Mouse (Mus musculus) limb, embryonic 14.5 days (tissue): ENCODE results near the gene Rab3b. TPM values are rescaled to one million over a fixed set of nuclear protein-coding genes. Genes with fewer than 3 reads are reported as not detected.
A peak's percentile ranks its signal among the peaks of the same experiment; 100 is the strongest.

Experiments used
- ATAC-seq: fragments of 200-750 bp; cut with Nextera tagmentation; 2 replicates; pipeline ENCODE4 v1.8.0; 2017; ENCODE audit warnings: low read depth, moderate number of reproducible peaks, moderate TSS enrichment; ENCODE audit not compliant: low FRiP score
- DNase-seq: peaks from one replicate; pipeline ENCODE4 v3.0.0-alpha.2; 2015; ENCODE audit warnings: low spot score
- H3K27ac ChIP-seq: fragments of 300-500 bp; sonication (generic); replicated peaks from 2 replicates; pipeline ENCODE4 v1.5.1; 2014; ENCODE audit warnings: low read depth, mild to moderate bottlenecking, low read length, moderate library complexity, mixed read lengths
- H3K27me3 ChIP-seq: fragments of 300-500 bp; sonication (generic); 2 replicates; pipeline ENCODE4 v1.6.1; 2014; ENCODE audit warnings: low read length, mixed read lengths; ENCODE audit not compliant: control insufficient read depth, insufficient read depth
- H3K36me3 ChIP-seq: fragments of 300-500 bp; sonication (generic); 2 replicates; pipeline ENCODE4 v1.6.1; 2014; ENCODE audit warnings: mild to moderate bottlenecking, low read length, moderate library complexity, mixed read lengths; ENCODE audit not compliant: control insufficient read depth, insufficient read depth
- H3K4me1 ChIP-seq: fragments of 300-500 bp; sonication (generic); 2 replicates; pipeline ENCODE4 v1.6.1; 2014; ENCODE audit warnings: antibody characterized with exemption, low read length, mixed read lengths; ENCODE audit not compliant: control insufficient read depth, insufficient read depth
- H3K4me2 ChIP-seq: fragments of 300-500 bp; sonication (generic); replicated peaks from 2 replicates; pipeline ENCODE4 v1.6.1; 2014; ENCODE audit warnings: low read depth, mild to moderate bottlenecking, low read length, moderate library complexity; ENCODE audit not compliant: severe bottlenecking
- H3K4me3 ChIP-seq: fragments of 300-500 bp; sonication (generic); replicated peaks from 2 replicates; pipeline ENCODE4 v1.5.1; 2014; ENCODE audit warnings: low read length
- H3K9ac ChIP-seq: fragments of 300-500 bp; sonication (generic); 2 replicates; pipeline ENCODE4 v1.6.1; 2014; ENCODE audit warnings: mild to moderate bottlenecking, low read depth, low read length, moderate library complexity; ENCODE audit not compliant: severe bottlenecking
- H3K9me3 ChIP-seq: fragments of 300-500 bp; sonication (generic); 2 replicates; pipeline ENCODE4 v1.6.1; 2016; ENCODE audit warnings: low read length; ENCODE audit not compliant: control insufficient read depth
- POLR2A ChIP-seq: fragments of 200-500 bp; IDR thresholded peaks from 2 replicates; pipeline ENCODE4 v1.8.0; 2012; ENCODE audit warnings: inconsistent platforms, mild to moderate bottlenecking, moderate library complexity, borderline replicate concordance; ENCODE audit not compliant: insufficient read depth, insufficient read length; ENCODE audit errors: extremely low read depth
- WGBS: fragments of 180-500 bp; shearing (Covaris S2); extraction: QIAGEN DNeasy Blood & Tissue Kit; methylation state at CpG from one replicate; pipeline ENCODE4 v1.1.7; 2014; 5-methylcytosine and 5-hydroxymethylcytosine counted together
- polyA plus RNA-seq, 2 experiments: library from polyadenylated mRNA; depleted of rRNA in 1 of 2; stranded (reverse) in 1 of 2; unstranded in 1 of 2; fragments of >200 nt; fragmentation: Nextera tagmentation in 1 of 2; extraction: Ambion mirVana in 1 of 2; gene quantifications; 2 replicates each; pipeline versions ENCODE4 v1.2.1 to v1.2.3; 2012 to 2014

Gene Rab3b
- polyA plus RNA-seq, 2 experiments, result 9.8 to 15.0 TPM

DNA sequence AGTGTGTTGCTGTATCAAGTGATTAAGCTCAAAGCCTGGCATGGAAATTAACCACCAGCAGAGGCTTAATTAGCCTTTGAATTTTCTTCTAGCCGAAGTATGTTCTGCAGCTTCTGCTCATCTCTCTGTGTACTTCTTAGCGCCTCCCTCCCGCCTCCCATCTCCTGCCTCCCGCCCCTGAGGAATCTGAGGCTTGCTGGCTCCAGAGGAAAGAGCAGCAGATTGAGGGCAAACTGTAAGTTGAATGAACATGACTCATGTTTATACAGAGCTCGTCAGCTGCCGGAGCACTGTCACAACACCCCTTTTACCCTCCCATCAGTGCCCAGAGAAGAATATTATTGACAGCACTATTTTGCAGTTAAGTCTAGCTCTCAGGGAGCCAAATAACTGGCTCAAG is 27.0 kb downstream of the Rab3b start:
- H3K27ac ChIP-seq, result no peak overlapping the region
- no peaks in the 10 kb centered on the region for H3K36me3 ChIP-seq
- H3K4me2 ChIP-seq, result no peak overlapping the region
- H3K4me1 ChIP-seq, result no peaks in the 10 kb centered on the region
- WGBS, result 39% methylated on average over 6 of the region's 6 CpGs
- H3K9me3 ChIP-seq, result no peaks in the 10 kb centered on the region
- TF ChIP-seq POLR2A, result no peak
- no peaks in the 10 kb centered on the region for H3K27me3 ChIP-seq
- H3K4me3 ChIP-seq, result no peak overlapping the region
- no peak overlapping the region for H3K9ac ChIP-seq
- no peak for DNase-seq
- no peak for ATAC-seq

DNA sequence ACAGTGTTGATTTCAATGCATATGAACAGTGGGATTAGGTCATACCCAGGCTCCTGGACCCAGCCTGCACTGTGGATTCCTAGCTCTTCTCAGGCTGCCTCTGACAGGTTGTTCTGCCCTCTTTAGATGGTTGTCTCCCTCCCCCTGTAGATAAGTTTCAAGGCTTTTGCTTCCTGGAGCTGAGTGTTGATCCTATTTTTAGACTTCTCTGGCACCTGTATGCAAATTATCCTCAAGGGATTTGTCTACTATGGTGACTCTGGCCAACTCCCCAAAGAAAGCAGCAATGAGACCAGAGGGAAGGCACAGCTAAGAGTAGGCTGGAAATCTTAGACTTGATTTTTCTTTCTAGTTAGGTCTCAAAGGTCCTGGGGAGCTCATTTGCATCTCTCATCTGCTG is 28.6 kb downstream of the Rab3b start:
- no peak overlapping the region for H3K4me3 ChIP-seq
- no peak for TF ChIP-seq POLR2A
- H3K9me3 ChIP-seq, result no peaks in the 10 kb centered on the region
- no peak overlapping the region for H3K4me2 ChIP-seq
- H3K9ac ChIP-seq, result no peak overlapping the region
- no peaks in the 10 kb centered on the region for H3K4me1 ChIP-seq
- ATAC-seq, result no peak
- no peaks in the 10 kb centered on the region for H3K27me3 ChIP-seq
- H3K36me3 ChIP-seq, result no peaks in the 10 kb centered on the region
- no peak for DNase-seq
- H3K27ac ChIP-seq, result no peak overlapping the region

GRCm38 (mm10) chr4:108909872-108910425 is 31.1 kb downstream of the Rab3b start:
- no peak overlapping the region for H3K9ac ChIP-seq
- H3K4me3 ChIP-seq, result no peak overlapping the region
- no peaks in the 10 kb centered on the region for H3K9me3 ChIP-seq
- WGBS, result 54% methylated on average over 8 of the region's 8 CpGs
- no peak overlapping the region for H3K4me2 ChIP-seq
- H3K27me3 ChIP-seq, result no peaks in the 10 kb centered on the region
- ATAC-seq, result no peak
- H3K4me1 ChIP-seq, result no peaks in the 10 kb centered on the region
- no peak for TF ChIP-seq POLR2A
- no peak overlapping the region for H3K27ac ChIP-seq
- DNase-seq, result no peak
- H3K36me3 ChIP-seq, result no peaks in the 10 kb centered on the region

DNA sequence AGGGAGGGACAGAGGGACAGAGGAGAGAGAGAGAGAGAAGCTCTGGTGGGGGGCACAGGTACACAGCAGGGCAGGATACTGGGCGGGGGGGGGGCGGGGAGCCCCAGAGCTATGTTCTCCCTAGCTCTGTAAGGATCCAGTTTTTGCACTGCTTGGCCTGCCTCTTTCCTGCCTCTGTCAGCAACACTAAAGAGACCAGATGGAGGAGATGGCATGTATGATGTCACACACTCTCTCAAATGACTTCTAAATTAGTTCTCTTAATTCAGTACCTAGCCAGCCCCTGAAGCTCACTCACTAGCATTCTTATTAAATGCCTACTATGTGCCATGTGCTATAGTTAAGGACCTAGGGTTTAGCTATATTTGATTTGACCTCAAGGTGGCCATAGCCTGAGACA is 33.0 kb downstream of the Rab3b start:
- TF ChIP-seq POLR2A, result no peak
- 85% methylated on average over 2 of the region's 2 CpGs for WGBS
- no peak for ATAC-seq

GRCm38 (mm10) chr4:108913180-108913579 is 34.3 kb downstream of the Rab3b start:
- ATAC-seq (no peak), DNase-seq (no peak)
- Histone ChIP-seq H3K27me3 (no peaks in the 10 kb centered on the region), H3K4me2 (no peak overlapping the region), H3K4me1 (no peaks in the 10 kb centered on the region), H3K9ac (no peak overlapping the region), H3K9me3 (no peaks in the 10 kb centered on the region), H3K27ac (no peak overlapping the region), H3K36me3 (no peaks in the 10 kb centered on the region), H3K4me3 (no peak overlapping the region)
- no peak for TF ChIP-seq POLR2A
- 76% methylated on average over 2 of the region's 2 CpGs for WGBS

More for the DNA sequence above, 33.0 kb downstream of the Rab3b start:
- no peak overlapping the region for H3K4me3 ChIP-seq
- H3K36me3 ChIP-seq, result no peaks in the 10 kb centered on the region
- no peak overlapping the region for H3K27ac ChIP-seq
- H3K9me3 ChIP-seq, result no peaks in the 10 kb centered on the region
- no peak overlapping the region for H3K4me2 ChIP-seq
- H3K9ac ChIP-seq, result no peak overlapping the region
- no peaks in the 10 kb centered on the region for H3K4me1 ChIP-seq
- H3K27me3 ChIP-seq, result no peaks in the 10 kb centered on the region
- DNase-seq, result no peak

- ATAC-seq (no peak), DNase-seq (peak; percentile 9)
- Histone ChIP-seq H3K9me3 (no peaks in the 10 kb centered on the region), H3K4me2 (no peak overlapping the region), H3K4me3 (no peak overlapping the region), H3K27me3 (no peaks in the 10 kb centered on the region), H3K27ac (no peak overlapping the region), H3K9ac (no peak overlapping the region), H3K36me3 (no peaks in the 10 kb centered on the region), H3K4me1 (no peaks in the 10 kb centered on the region)
- WGBS, result 73% methylated on average over 6 of the region's 6 CpGs
- no peak for TF ChIP-seq POLR2A
Measured at GRCm38 (mm10) chr4:108914391-108914790, 35.5 kb downstream of the Rab3b start.
